Mouse (Mus musculus) lung, postnatal 25 days (tissue): ENCODE data around the gene Uqcrfs1.

Source experiments
- DNase-seq: peaks from one replicate; pipeline ENCODE4 v3.0.0; 2022; ENCODE audit warnings: low spot score

The Uqcrfs1 gene

GRCm38 (mm10) chr13:30544856-30545604 is at the start of gene Uqcrfs1:
TSS of gene Uqcrfs1 (minus strand) at chr13:30545362.
- peak; percentile 98 for DNase-seq

- DNase-seq, result no peak
These were observed 40.6 kb upstream of the Uqcrfs1 start for GRCm38 (mm10) chr13:30585786-30586185.

- peak; percentile 51 for DNase-seq
These were observed 37.4 kb upstream of the Uqcrfs1 start for GRCm38 (mm10) chr13:30582541-30582940.

GRCm38 (mm10) chr13:30578806-30579205 is 33.6 kb upstream of the Uqcrfs1 start:
- DNase-seq, result no peak

- peak; percentile 30 for DNase-seq
These were observed 31.7 kb upstream of the Uqcrfs1 start for GRCm38 (mm10) chr13:30576819-30577218.

- DNase-seq, result no peak
These were observed 27.8 kb upstream of the Uqcrfs1 start for GRCm38 (mm10) chr13:30572971-30573370.

GRCm38 (mm10) chr13:30570182-30570581 is 25.0 kb upstream of the Uqcrfs1 start:
- DNase-seq, result no peak

GRCm38 (mm10) chr13:30567571-30567970 is 22.4 kb upstream of the Uqcrfs1 start:
- peak; percentile 53 for DNase-seq

- DNase-seq, result peak; percentile 59
These were observed 21.6 kb upstream of the Uqcrfs1 start for GRCm38 (mm10) chr13:30566767-30567166.

- no peak for DNase-seq
These were observed 15.4 kb upstream of the Uqcrfs1 start for GRCm38 (mm10) chr13:30560603-30561002.

- no peak for DNase-seq
These were observed 14.9 kb upstream of the Uqcrfs1 start for GRCm38 (mm10) chr13:30560052-30560451.

- no peak for DNase-seq
These were observed 12.6 kb upstream of the Uqcrfs1 start for GRCm38 (mm10) chr13:30557751-30558150.

- DNase-seq, result no peak
These were observed 8.0 kb upstream of the Uqcrfs1 start for GRCm38 (mm10) chr13:30553051-30553587.

- no peak for DNase-seq
These were observed 4.2 kb upstream of the Uqcrfs1 start for GRCm38 (mm10) chr13:30549339-30549738.

GRCm38 (mm10) chr13:30548835-30549234 is 3.7 kb upstream of the Uqcrfs1 start:
- DNase-seq, result peak; percentile 93

- peak; percentile 62 for DNase-seq
These were observed 14.4 kb downstream of the Uqcrfs1 start for GRCm38 (mm10) chr13:30530761-30531160.

- DNase-seq, result peak; percentile 43
These were observed 20.2 kb downstream of the Uqcrfs1 start for GRCm38 (mm10) chr13:30524961-30525360.

- no peak for DNase-seq
These were observed 21.2 kb downstream of the Uqcrfs1 start for GRCm38 (mm10) chr13:30523971-30524370.

GRCm38 (mm10) chr13:30523246-30523891 is 21.8 kb downstream of the Uqcrfs1 start:
- no peak for DNase-seq

GRCm38 (mm10) chr13:30521282-30521902 is 23.8 kb downstream of the Uqcrfs1 start:
- no peak for DNase-seq

GRCm38 (mm10) chr13:30518191-30518590 is 27.0 kb downstream of the Uqcrfs1 start:
- no peak for DNase-seq

GRCm38 (mm10) chr13:30507651-30508050 is 37.5 kb downstream of the Uqcrfs1 start:
- no peak for DNase-seq
